Mouse (Mus musculus) left cerebral cortex, postnatal 25 days (tissue): ENCODE results near the gene Il2rb. TPM values are rescaled to one million over a fixed set of nuclear protein-coding genes. Genes with fewer than 3 reads are reported as not detected.

Experiments used
- DNase-seq, 2 experiments: peaks; one replicate each; pipeline ENCODE4 v3.0.0; 2022; ENCODE audit warnings: low spot score in 2 of 2, mixed read lengths in 1 of 2
- intact Hi-C: fragments of 180-260 bp; cut with DNase I; formaldehyde crosslinking; loops from one replicate; pipeline ENCODE4 v1.15.1; 2025
- total RNA-seq, 2 experiments: library from RNA; stranded (reverse); gene quantifications; 2 replicates each; pipeline ENCODE4 v1.2.3; 2021

The Il2rb gene
- under 1 TPM in 1 of 2 experiments, not detected in 1; 0.23 TPM for total RNA-seq

DNA sequence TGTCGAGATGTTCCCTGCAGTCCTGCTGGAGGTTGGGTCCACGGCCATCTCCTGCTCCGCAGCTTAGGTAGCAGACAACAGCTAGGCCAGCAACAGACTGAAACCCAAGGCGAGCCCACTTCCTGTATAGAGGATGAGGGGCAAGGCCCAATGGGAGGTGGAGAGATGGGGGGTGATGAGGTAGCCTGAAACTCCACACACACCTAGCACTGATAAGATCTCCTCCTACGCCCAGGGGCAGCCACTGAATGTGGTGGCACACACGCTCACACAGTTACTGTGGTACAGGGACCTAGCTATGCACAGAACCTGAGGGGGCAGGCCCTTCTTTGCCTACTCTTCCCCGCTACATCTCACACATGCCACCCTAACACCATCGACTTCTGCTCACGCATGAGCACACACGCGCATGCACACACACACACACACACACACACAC, at the start of gene Il2rb:
Gene Il2rb (minus strand): TSS at position 304 of the 439 bp plus-strand sequence.
- intact Hi-C loops = no loop called here
- no peak for DNase-seq

DNA sequence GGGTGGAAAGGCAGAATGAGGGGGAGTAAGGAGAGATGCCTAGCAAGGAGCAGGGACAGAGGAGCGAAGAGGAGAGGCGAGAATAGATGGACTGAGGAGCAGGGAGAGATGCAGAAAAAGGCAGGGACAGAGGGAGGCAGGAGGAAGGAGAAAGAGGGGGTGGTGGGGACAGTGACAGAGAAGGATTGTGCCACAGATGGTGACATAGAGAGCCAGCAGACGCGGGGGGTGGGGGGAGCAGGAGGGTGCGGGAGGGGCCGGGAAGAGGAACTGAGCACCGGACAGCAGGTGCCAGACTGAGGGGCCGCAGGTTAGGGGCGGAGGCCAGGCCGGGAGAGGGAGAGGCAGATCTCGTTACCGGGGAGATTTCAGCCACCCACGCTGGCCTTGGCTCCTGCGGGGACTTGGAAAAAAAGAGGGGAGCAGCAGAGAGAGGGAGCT, 49.5 kb upstream of the Il2rb start, which contains the start of gene Sstr3:
Gene Sstr3 (minus strand): TSS at position 125 of the 441 bp plus-strand sequence.
- intact Hi-C loops = loop anchor here (1.0 to 10.0 kb wide), 4 partner anchors 36 to 190 kb away; no protein-coding TSS in a partner anchor
- DNase-seq = peak in 1 of 2 experiments; percentile 86

DNA sequence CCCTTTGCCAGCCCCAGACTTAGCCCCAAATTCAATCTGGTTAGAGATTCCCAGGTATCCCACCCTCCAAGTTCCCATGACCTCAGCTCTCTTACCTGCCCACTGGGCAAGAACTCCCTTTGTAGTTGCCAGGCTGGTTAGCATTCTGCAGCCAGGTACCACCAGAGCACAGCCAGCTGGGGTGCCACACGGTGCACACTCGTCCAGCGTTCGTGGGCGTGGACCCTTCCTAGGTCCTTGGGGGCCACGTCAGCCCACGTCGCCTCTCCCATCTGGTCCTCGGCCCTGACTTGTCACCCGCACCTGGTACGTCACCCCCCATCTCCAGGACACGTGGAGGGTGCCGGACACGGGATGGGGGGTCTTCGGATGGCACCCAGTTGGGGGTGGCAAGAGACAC, 49.0 kb upstream of the Il2rb start:
- intact Hi-C loops = loop anchor here (1.0 to 10.0 kb wide), 4 partner anchors 36 to 189 kb away; no protein-coding TSS in a partner anchor
- DNase-seq = no peak

DNA sequence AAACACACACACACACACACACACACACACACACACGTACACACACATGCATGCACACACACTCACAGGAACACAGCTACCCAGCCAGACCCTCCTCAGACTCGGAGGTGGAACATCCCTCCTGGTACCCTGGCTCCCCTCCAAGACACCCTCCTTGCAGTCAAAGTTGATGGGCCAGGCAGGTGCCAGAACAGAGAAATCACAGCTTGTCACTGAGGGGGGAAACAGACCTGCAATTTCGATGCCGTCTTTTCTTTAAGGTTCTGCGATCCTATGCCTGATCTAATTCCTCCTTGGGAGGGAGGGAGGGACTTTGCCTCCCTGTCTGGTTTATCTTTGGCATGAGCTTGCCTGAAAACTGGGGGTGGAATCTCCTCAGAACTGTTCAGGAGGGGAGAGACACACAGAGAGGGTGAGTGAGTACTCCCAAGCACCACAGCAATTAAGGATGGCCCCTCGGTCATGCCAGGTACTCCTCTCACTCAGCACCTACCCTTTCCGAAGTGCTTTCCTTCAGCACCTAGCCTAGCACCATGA, 47.8 kb upstream of the Il2rb start:
- intact Hi-C loops = loop anchor here (10.0 kb wide), 1 partner anchor 188 kb away; no protein-coding TSS in a partner anchor
- peak in 1 of 2 experiments; percentile 82 for DNase-seq

GRCm38 (mm10) chr15:78542098-78542766, 47.2 kb upstream of the Il2rb start:
- DNase-seq = peak in 1 of 2 experiments; percentile 29
- intact Hi-C loops = loop anchor here (10.0 kb wide), 1 partner anchor 187 kb away; no protein-coding TSS in a partner anchor

DNA sequence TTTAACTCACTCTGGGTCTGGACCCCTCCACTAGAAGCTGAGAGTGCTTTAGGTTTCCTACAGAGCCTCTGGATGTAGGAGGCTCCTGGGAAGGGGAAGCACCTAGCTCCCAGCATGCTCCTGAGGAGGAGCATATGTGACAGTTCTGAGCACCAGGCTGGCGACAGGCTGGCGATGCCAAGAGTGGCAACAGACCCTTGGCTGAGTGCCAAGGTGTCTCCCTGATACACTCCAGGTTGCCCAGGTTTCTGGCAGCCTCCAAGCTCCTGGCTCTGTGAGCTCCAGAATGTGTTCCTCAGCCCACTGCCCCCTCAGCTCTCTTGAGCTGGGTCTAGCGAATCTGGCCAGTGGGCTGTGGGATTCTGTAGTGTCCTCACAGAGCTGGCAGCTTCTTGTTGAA, 46.5 kb upstream of the Il2rb start:
- intact Hi-C loops = loop anchor here (10.0 kb wide), 1 partner anchor 187 kb away; no protein-coding TSS in a partner anchor
- DNase-seq = peak in 1 of 2 experiments; percentile 47

DNA sequence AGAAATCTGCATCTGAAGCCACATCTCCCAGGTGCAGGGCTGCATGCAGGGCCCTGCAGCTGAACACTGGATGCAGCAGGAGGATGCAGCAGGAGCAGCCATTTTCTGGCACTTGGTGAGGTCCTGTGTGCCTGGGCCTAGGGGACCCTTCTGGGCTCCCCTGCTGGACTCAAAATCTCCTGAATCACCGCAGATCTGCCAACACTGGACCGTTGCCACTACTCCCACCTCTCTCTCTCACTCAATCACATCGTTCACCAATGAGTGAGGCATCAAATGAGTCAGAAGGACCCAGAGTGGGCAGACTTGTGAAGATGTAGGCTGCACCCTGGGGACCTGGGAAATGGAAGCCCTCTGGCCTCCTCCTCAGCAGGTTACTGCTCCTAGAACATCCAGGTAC, 46.0 kb upstream of the Il2rb start:
- intact Hi-C loops = loop anchor here (10.0 kb wide), 1 partner anchor 186 kb away; no protein-coding TSS in a partner anchor
- DNase-seq = peak in 1 of 2 experiments; percentile 74

GRCm38 (mm10) chr15:78535723-78536421, 40.8 kb upstream of the Il2rb start:
- DNase-seq = no peak
- intact Hi-C loops = no loop called here

GRCm38 (mm10) chr15:78533346-78533835, 38.3 kb upstream of the Il2rb start:
- no peak for DNase-seq
- intact Hi-C loops = loop anchor here (2.0 to 5.0 kb wide), 2 partner anchors 19 to 86 kb away; no protein-coding TSS in a partner anchor

DNA sequence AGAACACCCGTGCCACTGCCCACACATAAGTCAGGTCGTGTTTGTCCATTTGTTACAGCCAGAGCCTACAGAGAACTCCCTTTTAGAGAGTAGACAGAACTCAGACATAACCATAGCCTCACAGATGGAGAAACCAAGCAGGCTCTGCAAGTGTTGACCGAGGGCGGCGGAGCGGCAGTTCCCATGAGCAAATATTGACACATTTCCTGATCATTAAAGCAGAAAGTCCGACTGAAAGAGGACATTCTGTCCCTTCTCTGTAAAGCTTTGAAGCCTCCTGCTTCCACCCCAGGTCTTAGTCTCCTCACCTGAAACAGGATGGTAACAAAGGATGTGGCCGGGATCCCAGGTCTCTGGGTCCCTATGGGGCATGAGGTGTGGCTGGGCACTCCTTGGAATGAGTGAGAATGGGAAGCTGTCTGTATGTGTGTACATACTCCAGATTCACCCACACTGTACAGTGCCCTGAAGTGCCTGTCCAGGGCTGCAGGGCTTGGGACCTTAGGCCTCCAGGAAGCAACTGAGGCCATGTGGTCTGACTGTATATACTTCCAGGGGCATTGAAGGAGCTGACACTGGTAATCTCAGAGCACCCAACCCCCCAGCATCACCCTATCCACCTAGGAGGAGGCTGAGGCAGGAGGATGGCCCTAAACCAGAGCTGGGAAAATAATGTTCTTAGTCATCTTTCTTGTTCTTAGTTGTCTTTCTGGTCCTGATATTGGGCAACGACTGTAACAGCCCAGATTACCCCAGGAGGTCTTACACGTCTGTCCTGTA, 37.7 kb upstream of the Il2rb start:
- intact Hi-C loops = loop anchor here (2.0 to 5.0 kb wide), 2 partner anchors 18 to 85 kb away; no protein-coding TSS in a partner anchor

GRCm38 (mm10) chr15:78531901-78532469, 36.9 kb upstream of the Il2rb start:
- intact Hi-C loops = loop anchor here (2.0 to 5.0 kb wide), 2 partner anchors 17 to 85 kb away; no protein-coding TSS in a partner anchor
- DNase-seq = peak; percentile 100

More for the DNA sequence above, 37.7 kb upstream of the Il2rb start:
- DNase-seq = no peak

DNA sequence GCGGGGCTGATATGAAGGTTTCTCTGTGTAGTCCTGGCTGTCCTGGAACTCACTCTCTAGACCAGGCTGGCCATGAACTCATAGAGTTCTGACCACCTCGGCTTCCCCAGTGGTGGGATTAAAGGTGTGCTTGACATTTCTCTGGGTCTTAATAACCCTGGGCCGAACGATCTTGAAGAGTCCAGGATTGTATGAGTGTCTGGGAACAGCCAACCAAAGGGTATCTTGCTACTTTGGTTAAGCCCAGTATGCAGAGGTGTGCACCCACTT, 36.3 kb upstream of the Il2rb start:
- no peak for DNase-seq
- intact Hi-C loops = loop anchor here (5.0 kb wide), 1 partner anchor 84 kb away; no protein-coding TSS in a partner anchor

DNA sequence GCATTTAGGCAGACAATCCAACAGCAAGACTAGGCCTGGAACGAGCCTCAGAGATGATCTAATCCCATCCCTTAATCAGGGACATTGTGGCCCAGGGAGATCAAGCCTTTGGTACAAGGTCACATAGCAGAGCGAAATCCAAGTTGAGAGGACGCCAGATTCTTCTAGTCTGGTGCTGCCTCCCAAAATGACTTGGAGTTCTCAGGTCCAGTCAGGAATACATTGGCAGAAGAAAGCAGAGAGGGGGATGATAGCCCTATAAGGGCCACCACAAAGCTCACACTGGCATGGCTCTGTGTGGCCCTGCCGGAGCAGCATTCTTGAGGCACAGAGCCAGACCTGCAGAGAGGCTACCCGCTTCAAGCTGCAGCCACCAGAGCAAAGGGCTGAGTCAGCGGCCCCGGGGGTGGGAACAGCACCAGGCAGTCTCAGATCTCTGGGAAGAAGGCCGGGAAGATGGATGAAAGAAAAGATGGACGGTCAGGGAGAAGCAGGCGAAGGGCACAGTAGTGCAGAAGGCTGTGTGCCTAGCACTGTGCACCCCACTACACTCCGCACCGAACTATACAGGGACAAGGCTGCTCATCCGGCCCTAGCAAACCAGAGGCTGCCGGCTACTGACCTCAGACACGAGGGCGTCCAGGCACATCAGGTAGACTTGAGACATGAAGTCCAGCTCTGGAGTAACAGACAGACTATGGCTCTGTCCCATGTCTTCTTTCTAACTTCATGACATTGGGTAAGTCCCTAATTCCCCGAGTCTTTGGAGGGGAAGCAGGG, 35.8 kb upstream of the Il2rb start, which contains the start of gene C1qtnf6:
Gene C1qtnf6 (minus strand): TSS at position 746 of the 780 bp plus-strand sequence.
- intact Hi-C loops = loop anchor here (5.0 kb wide), 1 partner anchor 84 kb away; no protein-coding TSS in a partner anchor
- no peak for DNase-seq

DNA sequence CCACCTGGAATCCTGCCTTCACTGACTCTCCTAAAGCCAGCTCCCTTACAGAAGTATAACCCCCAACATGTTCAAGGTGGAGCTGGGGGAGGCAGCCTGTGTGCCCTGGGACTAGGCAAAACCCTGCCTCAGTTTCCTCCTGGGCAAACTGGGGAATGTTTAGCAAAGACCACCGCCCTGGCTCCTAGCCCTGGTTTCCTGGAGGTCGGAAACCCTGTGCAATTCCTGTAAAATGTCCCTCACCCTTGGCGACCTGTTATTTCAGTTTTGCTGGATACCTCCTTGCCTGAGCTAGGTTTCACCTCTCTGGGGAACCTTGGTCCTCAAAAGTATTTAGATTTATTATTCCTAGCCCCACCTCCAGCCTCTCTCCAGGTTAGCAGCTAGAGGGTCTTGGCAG, 35.1 kb upstream of the Il2rb start:
- DNase-seq = no peak
- intact Hi-C loops = loop anchor here (5.0 kb wide), 1 partner anchor 83 kb away; no protein-coding TSS in a partner anchor

GRCm38 (mm10) chr15:78529428-78529990, 34.4 kb upstream of the Il2rb start:
- intact Hi-C loops = no loop called here
- peak; percentile 57 to 84 for DNase-seq

GRCm38 (mm10) chr15:78528726-78529411, 33.8 kb upstream of the Il2rb start:
- no peak for DNase-seq
- intact Hi-C loops = no loop called here

DNA sequence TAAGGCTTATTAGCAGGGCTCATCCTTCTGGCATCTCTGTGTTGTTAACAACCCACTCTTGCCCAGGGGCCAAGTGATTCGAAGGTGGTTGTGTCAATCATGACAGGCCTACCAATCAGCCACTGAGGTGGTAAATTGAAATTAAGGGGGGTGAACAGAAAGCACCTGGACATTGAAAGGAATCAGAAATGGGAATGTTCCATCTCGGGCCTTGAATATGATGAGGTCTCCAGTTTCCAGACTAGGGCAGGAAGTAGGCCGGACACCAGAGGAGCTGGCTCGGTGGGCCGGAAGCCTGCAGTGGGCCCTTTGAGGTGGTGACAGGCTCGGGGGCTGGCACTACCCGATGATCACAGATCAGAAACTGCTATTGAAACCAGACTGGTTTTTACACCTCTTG, 32.9 kb upstream of the Il2rb start:
- intact Hi-C loops = no loop called here
- peak; percentile 64 to 70 for DNase-seq
